Mouse (Mus musculus) brown adipose tissue, adult 24 weeks (tissue): ENCODE results near the gene Smim8. TPM values are rescaled to one million over a fixed set of nuclear protein-coding genes. Genes with fewer than 3 reads are reported as not detected.

Source experiments
- H3K27ac ChIP-seq: fragments of 200-500 bp; replicated peaks from 2 replicates; pipeline ENCODE4 v1.5.1; 2012; ENCODE audit warnings: low read depth, mild to moderate bottlenecking, low read length
- H3K4me1 ChIP-seq: fragments of 200-500 bp; 2 replicates; pipeline ENCODE4 v1.6.1; 2012; ENCODE audit warnings: low read length, mixed read lengths; ENCODE audit not compliant: control insufficient read depth, insufficient read depth, insufficient read length
- H3K4me3 ChIP-seq: fragments of 200-500 bp; 2 replicates; pipeline ENCODE4 v1.5.1; 2012; ENCODE audit warnings: low read depth, mild to moderate bottlenecking, low read length, moderate library complexity; ENCODE audit not compliant: insufficient read depth
- polyA plus RNA-seq: library from polyadenylated mRNA; stranded (reverse); fragments of >200 nt; gene quantifications from 2 replicates; pipeline ENCODE4 v1.2.4, GENCODE M21; 2012; ENCODE audit not compliant: missing spikeins, insufficient read depth, insufficient read length

Gene Smim8
- polyA plus RNA-seq, result 86.7 and 95.6 TPM in 2 replicates

DNA sequence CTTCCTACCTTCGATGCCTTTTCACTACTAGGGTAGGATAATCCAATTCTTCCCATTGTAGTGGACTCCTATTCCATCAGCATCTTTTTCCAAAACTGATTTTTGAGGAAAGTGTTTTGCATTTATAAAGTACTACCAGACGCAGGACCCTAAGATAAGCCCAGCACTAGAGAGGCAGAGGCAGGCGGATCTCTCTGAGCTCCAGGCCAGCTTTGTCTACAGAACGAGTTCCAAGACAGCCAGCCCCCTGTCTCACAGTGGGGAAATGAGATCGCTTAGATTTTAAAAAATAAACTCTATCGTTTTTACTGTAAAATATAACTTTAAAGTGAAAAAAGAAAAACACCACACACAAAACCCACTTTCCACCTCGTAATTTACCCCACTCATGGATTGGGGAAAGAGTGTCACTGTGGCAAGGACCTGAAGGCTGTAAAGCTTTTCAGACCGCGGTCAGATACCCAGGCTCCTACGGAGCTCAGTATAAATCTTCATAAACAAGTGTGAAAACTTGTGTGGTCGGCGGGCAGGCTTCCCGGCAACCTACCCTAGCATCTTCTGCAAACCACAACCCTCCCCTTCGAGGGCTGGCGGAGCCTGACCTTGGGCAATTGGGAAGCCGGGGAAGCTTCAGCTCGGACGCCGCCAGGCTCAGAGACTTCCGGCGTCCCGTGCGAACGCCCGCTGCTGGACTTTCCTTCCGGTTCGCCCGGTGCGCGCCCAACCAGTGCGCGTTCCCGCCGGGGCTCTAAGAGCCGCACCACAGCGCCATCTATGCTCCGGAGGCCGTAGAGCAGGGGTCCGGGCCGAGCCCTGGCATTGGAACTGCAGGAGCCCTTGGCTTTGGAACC is at the start of gene Smim8:
TSS of gene Smim8 (minus strand) at position 747 of the 851 bp plus-strand sequence.
- peaks cover 3% of the 10 kb centered on the region for H3K4me1 ChIP-seq
- H3K27ac ChIP-seq, result peak within 1 kb of the TSS; percentile 92
- H3K4me3 ChIP-seq, result peak within 1 kb of the TSS; percentile 96

DNA sequence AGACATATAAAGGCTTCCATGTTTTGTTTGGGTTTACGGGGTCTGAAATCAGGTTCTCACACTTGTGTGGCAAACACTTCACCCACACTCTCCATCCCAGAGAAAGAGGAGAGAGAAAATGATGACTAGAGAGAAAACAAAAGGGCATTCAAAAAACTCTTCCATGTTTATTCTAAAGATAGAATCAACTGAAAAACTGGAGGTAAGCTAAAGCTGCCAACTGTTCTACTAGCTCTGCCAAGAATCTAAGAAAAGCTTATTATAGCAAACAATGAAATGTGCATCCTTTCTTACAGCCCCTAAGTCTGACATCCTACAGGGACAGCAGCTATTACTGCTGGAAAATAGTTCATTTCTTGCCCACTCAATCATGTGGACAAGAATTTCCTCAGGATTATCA is 45.7 kb upstream of the Smim8 start:
- Histone ChIP-seq H3K4me3 (no peak overlapping the region), H3K27ac (no peak overlapping the region), H3K4me1 (no peaks in the 10 kb centered on the region)

DNA sequence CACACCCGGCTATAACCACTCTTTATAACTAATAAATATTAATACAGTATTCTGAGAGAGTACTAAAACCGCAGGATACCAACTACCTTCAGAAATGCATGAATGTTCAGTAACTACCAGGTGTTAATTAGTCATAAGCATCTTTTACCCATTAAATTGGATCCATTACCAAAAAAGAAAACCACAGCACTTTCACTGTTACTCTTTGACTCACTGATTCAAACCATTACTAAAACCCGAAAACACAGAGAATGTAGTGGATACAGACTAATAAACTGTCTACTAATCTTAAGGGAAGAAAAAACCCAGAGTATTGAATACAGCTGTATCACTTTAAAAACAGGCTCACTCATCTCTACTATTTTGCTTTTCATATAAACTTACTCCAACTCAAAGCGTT is 41.7 kb upstream of the Smim8 start:
- Histone ChIP-seq H3K4me3 (no peak overlapping the region), H3K27ac (no peak overlapping the region), H3K4me1 (no peaks in the 10 kb centered on the region)

DNA sequence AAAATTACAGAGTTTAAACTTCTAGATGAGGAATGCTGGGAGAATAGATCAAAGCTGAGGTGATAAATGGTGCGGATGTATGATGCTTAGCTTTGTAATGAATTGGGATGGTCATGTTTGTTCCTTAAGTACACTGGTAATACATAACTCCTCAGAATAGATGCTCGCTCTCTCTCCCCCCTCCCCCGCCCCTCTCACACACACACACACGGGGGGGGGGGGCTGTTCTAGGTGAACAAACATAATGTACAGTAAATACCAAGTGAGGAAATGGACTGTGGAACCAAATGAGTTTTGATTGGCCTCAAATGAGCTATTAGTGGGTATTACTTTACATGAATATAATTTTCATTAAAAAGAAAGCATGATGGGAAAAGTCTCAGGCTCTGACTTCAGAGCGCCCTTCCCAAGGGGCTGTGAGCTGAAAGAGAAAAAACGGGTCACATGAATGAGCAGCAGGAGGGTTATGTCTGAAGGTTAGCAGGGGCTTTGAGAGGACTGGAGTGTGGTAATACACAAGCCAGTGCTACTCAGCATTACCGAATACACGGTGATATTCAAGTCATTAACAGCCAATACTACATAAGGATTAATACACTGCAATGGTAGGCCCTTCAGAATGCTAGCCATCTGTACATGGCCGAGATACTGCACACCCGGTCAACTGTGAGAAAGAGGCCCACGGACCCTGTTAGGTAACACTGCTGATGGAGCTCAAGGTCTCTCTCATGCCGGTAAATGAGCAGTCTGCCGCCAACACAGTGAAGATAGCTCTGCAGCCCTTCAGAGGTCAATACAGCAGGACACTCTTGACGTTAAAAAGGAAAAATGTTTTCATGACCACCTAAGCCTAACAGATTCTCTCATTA is 23.2 kb upstream of the Smim8 start:
- Histone ChIP-seq H3K27ac (no peak overlapping the region), H3K4me3 (no peak overlapping the region), H3K4me1 (no peaks in the 10 kb centered on the region)

GRCm38 (mm10) chr4:34798005-34798404 is 19.8 kb upstream of the Smim8 start:
- H3K4me1 ChIP-seq, result no peaks in the 10 kb centered on the region
- no peak overlapping the region for H3K27ac ChIP-seq
- no peak overlapping the region for H3K4me3 ChIP-seq

GRCm38 (mm10) chr4:34797294-34797983 is 19.2 kb upstream of the Smim8 start:
- Histone ChIP-seq H3K4me1 (no peaks in the 10 kb centered on the region), H3K27ac (no peak overlapping the region), H3K4me3 (no peak overlapping the region)

DNA sequence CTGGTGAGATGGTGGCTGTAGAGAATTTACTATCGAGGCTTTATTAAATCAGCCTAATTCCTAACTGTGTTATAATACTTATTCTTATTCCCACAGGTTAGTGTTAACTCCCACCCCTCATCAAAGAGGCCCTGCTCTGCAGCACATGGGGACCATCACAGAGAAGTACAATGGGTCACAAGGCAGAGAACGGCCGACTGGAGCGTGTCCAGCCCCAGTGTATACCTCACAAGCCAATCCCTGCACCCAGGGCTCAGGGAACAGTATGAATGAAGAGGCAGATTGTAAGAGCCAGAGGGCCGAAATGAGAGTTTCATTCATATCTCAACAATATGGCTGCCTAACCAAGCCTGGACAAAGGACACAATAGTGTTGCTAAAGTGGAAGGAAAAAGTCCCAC is 18.1 kb upstream of the Smim8 start:
- no peaks in the 10 kb centered on the region for H3K4me1 ChIP-seq
- no peak overlapping the region for H3K27ac ChIP-seq
- no peak overlapping the region for H3K4me3 ChIP-seq

GRCm38 (mm10) chr4:34786476-34786875 is 8.3 kb upstream of the Smim8 start:
- H3K27ac ChIP-seq, result no peak overlapping the region
- no peaks in the 10 kb centered on the region for H3K4me1 ChIP-seq
- no peak overlapping the region for H3K4me3 ChIP-seq

DNA sequence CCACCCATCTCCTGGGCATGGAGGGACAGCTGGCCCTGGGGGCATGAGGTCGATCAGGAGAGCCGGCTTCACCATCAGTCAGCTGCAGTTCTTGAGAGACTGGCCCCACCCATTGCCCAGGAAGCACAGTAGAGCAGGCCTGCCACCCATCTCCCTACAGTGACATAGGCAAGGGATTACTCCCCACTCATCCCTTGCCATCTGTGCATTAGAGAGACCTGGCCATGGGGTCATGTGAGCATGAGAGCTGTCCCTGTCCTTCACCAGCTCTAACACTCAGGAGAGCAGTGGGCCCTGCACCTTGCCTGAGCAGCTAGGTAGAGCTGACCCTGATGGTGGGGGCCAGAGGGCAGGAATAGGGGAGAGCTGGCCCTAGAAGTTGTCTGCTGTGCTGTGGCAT is 7.4 kb upstream of the Smim8 start:
- Histone ChIP-seq H3K4me1 (no peaks in the 10 kb centered on the region), H3K4me3 (no peak overlapping the region), H3K27ac (no peak overlapping the region)

DNA sequence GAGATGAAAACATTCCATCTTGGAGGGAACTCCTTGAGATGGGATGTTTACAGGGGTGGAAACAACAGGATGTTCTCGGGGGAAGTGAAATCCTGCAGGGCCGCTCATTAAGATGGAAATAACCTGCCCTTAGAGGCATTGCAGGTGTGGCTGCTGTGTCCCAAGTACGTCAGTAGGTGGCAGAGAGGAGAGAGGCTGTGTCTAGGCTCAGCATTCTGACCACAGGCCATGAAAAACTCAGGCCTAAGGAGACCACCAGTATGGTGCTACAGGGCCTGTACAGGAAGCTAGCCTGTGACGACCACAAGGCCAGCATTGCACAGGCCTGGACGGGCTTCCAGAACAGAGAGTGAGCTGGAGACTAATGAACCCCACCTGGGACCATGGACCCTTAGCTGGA is 6.6 kb upstream of the Smim8 start:
- no peak overlapping the region for H3K27ac ChIP-seq
- H3K4me1 ChIP-seq, result no peaks in the 10 kb centered on the region
- no peak overlapping the region for H3K4me3 ChIP-seq

GRCm38 (mm10) chr4:34782730-34783129 is 4.5 kb upstream of the Smim8 start:
- no peak overlapping the region for H3K4me3 ChIP-seq
- H3K4me1 ChIP-seq, result no peaks in the 10 kb centered on the region
- no peak overlapping the region for H3K27ac ChIP-seq

DNA sequence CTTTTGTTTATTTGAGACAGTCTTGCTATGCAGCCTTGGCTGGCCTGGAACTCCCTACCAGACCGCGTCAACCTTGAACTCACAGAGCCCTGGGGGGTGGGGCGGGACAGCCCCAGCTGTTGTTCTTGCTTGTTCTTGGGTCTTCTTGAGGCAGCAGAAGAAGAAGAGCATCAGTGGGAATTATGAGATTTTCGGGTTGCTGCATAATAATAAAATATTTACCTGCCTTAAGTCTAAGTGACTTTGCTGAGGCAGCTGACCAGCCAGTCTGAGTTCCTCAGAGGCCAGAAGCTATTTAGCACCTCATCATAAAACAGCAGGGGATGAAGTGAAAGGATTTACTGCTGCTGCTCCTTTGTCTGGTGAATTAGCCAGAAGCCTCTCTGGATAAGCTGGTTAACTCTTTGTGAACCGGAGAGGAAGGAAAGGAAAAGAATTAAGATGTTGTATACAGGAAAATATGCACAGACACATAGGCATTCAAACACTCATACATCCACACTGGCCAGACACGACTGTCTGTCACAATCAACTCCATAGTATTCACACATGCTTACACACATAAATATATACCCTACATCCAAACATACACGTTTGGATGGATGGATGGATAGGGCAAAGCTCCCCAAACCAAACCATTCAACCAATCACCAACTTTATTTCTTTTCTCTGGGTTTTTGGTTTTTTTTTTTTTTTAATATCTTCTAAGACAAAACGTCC is 6.4 kb downstream of the Smim8 start:
- H3K4me3 ChIP-seq, result no peak overlapping the region
- peaks cover 1% of the 10 kb centered on the region for H3K4me1 ChIP-seq
- no peak overlapping the region for H3K27ac ChIP-seq

- Histone ChIP-seq H3K4me3 (no peak within 1 kb of the TSS), H3K4me1 (no peaks in the 10 kb centered on the region), H3K27ac (no peak within 1 kb of the TSS)
Observed at GRCm38 (mm10) chr4:34756163-34756562, 22.1 kb downstream of the Smim8 start, which contains the start of gene Gm136. Gene Gm136, minus strand, starts transcription at chr4:34756263.

- Histone ChIP-seq H3K27ac (no peak overlapping the region), H3K4me1 (peaks cover 2% of the 10 kb centered on the region; the same call in 1 of the 2 replicates), H3K4me3 (no peak overlapping the region)
Observed at GRCm38 (mm10) chr4:34749236-34749635, 29.0 kb downstream of the Smim8 start.
